Mouse (Mus musculus) midbrain, embryonic 10.5 days (tissue): Measurements from ENCODE around the gene Traf3ip3. TPM values are rescaled to one million over a fixed set of nuclear protein-coding genes. Genes with fewer than 3 reads are reported as not detected.

Experiments used
- DNase-seq: peaks from one replicate; pipeline ENCODE4 v3.0.0-alpha.2; 2017; ENCODE audit warnings: low spot score
- H3K27ac ChIP-seq: fragments of 300-500 bp; sonication (generic); replicated peaks from 2 replicates; pipeline ENCODE4 v1.5.1; 2016; ENCODE audit warnings: mild to moderate bottlenecking
- H3K27me3 ChIP-seq: fragments of 300-500 bp; sonication (generic); 2 replicates; pipeline ENCODE4 v1.6.1; 2016; ENCODE audit warnings: low read depth, mild to moderate bottlenecking; ENCODE audit not compliant: poor library complexity, severe bottlenecking
- H3K36me3 ChIP-seq: fragments of 300-500 bp; sonication (generic); 2 replicates; pipeline ENCODE4 v1.6.1; 2016; ENCODE audit warnings: mild to moderate bottlenecking, moderate library complexity
- H3K4me1 ChIP-seq: fragments of 300-500 bp; sonication (generic); 2 replicates; pipeline ENCODE4 v1.6.1; 2016
- H3K4me3 ChIP-seq: fragments of 300-500 bp; sonication (generic); 2 replicates; pipeline ENCODE4 v1.5.1; 2016; ENCODE audit warnings: mild to moderate bottlenecking, moderate library complexity
- H3K9me3 ChIP-seq: fragments of 300-500 bp; sonication (generic); replicated peaks from 2 replicates; pipeline ENCODE4 v1.6.1; 2016; ENCODE audit warnings: mild to moderate bottlenecking
- WGBS: fragments of 180-500 bp; shearing (Covaris S2); methylation state at CpG from one replicate; pipeline ENCODE4 v1.1.7; 2016; 5-methylcytosine and 5-hydroxymethylcytosine counted together
- polyA plus RNA-seq: library from polyadenylated mRNA; unstranded; fragments of >200 nt; fragmentation: Nextera tagmentation; extraction: Ambion mirVana; gene quantifications from 2 replicates; pipeline ENCODE4 v1.2.1, GENCODE M21; 2016

The Traf3ip3 gene
- polyA plus RNA-seq, 1 experiment from 2014 or later, result 1.9 TPM

GRCm38 (mm10) chr1:193229570-193229969 is 28.1 kb upstream of the Traf3ip3 start:
- Histone ChIP-seq H3K36me3 (no peaks in the 10 kb centered on the region), H3K27me3 (peaks cover 57% of the 10 kb centered on the region), H3K4me3 (no peak overlapping the region), H3K27ac (no peak overlapping the region), H3K9me3 (no peaks in the 10 kb centered on the region), H3K4me1 (peaks cover 12% of the 10 kb centered on the region)
- 95% methylated on average over 5 of the region's 5 CpGs for WGBS
- DNase-seq, result no peak

GRCm38 (mm10) chr1:193227537-193227936 is 26.0 kb upstream of the Traf3ip3 start:
- H3K4me3 ChIP-seq, result no peak overlapping the region
- H3K36me3 ChIP-seq, result no peaks in the 10 kb centered on the region
- H3K9me3 ChIP-seq, result no peaks in the 10 kb centered on the region
- H3K27me3 ChIP-seq, result peaks cover 58% of the 10 kb centered on the region
- DNase-seq, result no peak
- peaks cover 12% of the 10 kb centered on the region for H3K4me1 ChIP-seq
- WGBS, result 73% methylated on average over 4 of the region's 4 CpGs
- H3K27ac ChIP-seq, result no peak overlapping the region

- Histone ChIP-seq H3K36me3 (no peaks in the 10 kb centered on the region), H3K9me3 (no peaks in the 10 kb centered on the region), H3K4me3 (no peak overlapping the region), H3K4me1 (peaks cover 12% of the 10 kb centered on the region), H3K27me3 (peaks cover 53% of the 10 kb centered on the region), H3K27ac (no peak overlapping the region)
- no peak for DNase-seq
- WGBS, result 63% methylated on average over 7 of the region's 7 CpGs
Measured at GRCm38 (mm10) chr1:193226724-193227522, 25.4 kb upstream of the Traf3ip3 start.

GRCm38 (mm10) chr1:193226114-193226513 is 24.6 kb upstream of the Traf3ip3 start:
- 93% methylated on average over 4 of the region's 4 CpGs for WGBS
- no peaks in the 10 kb centered on the region for H3K9me3 ChIP-seq
- no peak overlapping the region for H3K4me3 ChIP-seq
- peaks cover 12% of the 10 kb centered on the region for H3K4me1 ChIP-seq
- no peaks in the 10 kb centered on the region for H3K36me3 ChIP-seq
- no peak for DNase-seq
- H3K27ac ChIP-seq, result no peak overlapping the region
- H3K27me3 ChIP-seq, result peaks cover 46% of the 10 kb centered on the region

- H3K36me3 ChIP-seq, result no peaks in the 10 kb centered on the region
- DNase-seq, result no peak
- no peak overlapping the region for H3K4me3 ChIP-seq
- H3K4me1 ChIP-seq, result peaks cover 12% of the 10 kb centered on the region
- H3K27me3 ChIP-seq, result peaks cover 40% of the 10 kb centered on the region
- 38% methylated on average over 3 of the region's 3 CpGs for WGBS
- no peaks in the 10 kb centered on the region for H3K9me3 ChIP-seq
- no peak overlapping the region for H3K27ac ChIP-seq
Measured at GRCm38 (mm10) chr1:193225531-193225930, 24.0 kb upstream of the Traf3ip3 start.

GRCm38 (mm10) chr1:193220408-193220807 is 18.9 kb upstream of the Traf3ip3 start:
- Histone ChIP-seq H3K9me3 (no peaks in the 10 kb centered on the region), H3K27ac (no peak overlapping the region), H3K27me3 (peaks cover 14% of the 10 kb centered on the region), H3K36me3 (no peaks in the 10 kb centered on the region), H3K4me3 (no peak overlapping the region), H3K4me1 (no peaks in the 10 kb centered on the region)
- 77% methylated on average over 5 of the region's 5 CpGs for WGBS
- DNase-seq, result no peak

GRCm38 (mm10) chr1:193216000-193216399 is 14.5 kb upstream of the Traf3ip3 start:
- WGBS, result 82% methylated on average over 3 of the region's 3 CpGs
- H3K27ac ChIP-seq, result no peak overlapping the region

GRCm38 (mm10) chr1:193214053-193214452 is 12.6 kb upstream of the Traf3ip3 start:
- H3K9me3 ChIP-seq, result no peaks in the 10 kb centered on the region
- H3K4me3 ChIP-seq, result no peak overlapping the region
- H3K27ac ChIP-seq, result no peak overlapping the region
- WGBS, result 87% methylated on average over 5 of the region's 5 CpGs
- H3K4me1 ChIP-seq, result no peaks in the 10 kb centered on the region
- no peak for DNase-seq
- H3K36me3 ChIP-seq, result no peaks in the 10 kb centered on the region
- no peaks in the 10 kb centered on the region for H3K27me3 ChIP-seq

More at GRCm38 (mm10) chr1:193216000-193216399, 14.5 kb upstream of the Traf3ip3 start:
- Histone ChIP-seq H3K4me3 (no peak overlapping the region), H3K9me3 (no peaks in the 10 kb centered on the region), H3K27me3 (no peaks in the 10 kb centered on the region), H3K36me3 (no peaks in the 10 kb centered on the region), H3K4me1 (no peaks in the 10 kb centered on the region)
- no peak for DNase-seq

- H3K27ac ChIP-seq, result no peak overlapping the region
- H3K27me3 ChIP-seq, result no peaks in the 10 kb centered on the region
- no peaks in the 10 kb centered on the region for H3K36me3 ChIP-seq
- H3K4me3 ChIP-seq, result no peak overlapping the region
- WGBS, result 74% methylated on average over 5 of the region's 5 CpGs
- no peaks in the 10 kb centered on the region for H3K4me1 ChIP-seq
- no peaks in the 10 kb centered on the region for H3K9me3 ChIP-seq
- DNase-seq, result no peak
Measured at GRCm38 (mm10) chr1:193211371-193211770, 9.9 kb upstream of the Traf3ip3 start.

GRCm38 (mm10) chr1:193208178-193208577 is 6.7 kb upstream of the Traf3ip3 start:
- peak; percentile 24 for DNase-seq
- H3K4me1 ChIP-seq, result no peaks in the 10 kb centered on the region
- no peaks in the 10 kb centered on the region for H3K36me3 ChIP-seq
- no peaks in the 10 kb centered on the region for H3K9me3 ChIP-seq
- H3K27me3 ChIP-seq, result no peaks in the 10 kb centered on the region
- no peak overlapping the region for H3K27ac ChIP-seq
- H3K4me3 ChIP-seq, result no peak overlapping the region
- WGBS, result 47% methylated on average over 2 of the region's 2 CpGs

GRCm38 (mm10) chr1:193207503-193207902 is 6.0 kb upstream of the Traf3ip3 start, which contains the start of gene Lamb3:
Gene Lamb3 (plus strand): TSS chr1:193207699.
- Histone ChIP-seq H3K27me3 (no peaks in the 10 kb centered on the region), H3K4me3 (no peak within 1 kb of the TSS), H3K9me3 (no peaks in the 10 kb centered on the region), H3K4me1 (no peaks in the 10 kb centered on the region), H3K36me3 (no peaks in the 10 kb centered on the region), H3K27ac (no peak within 1 kb of the TSS)
- no peak for DNase-seq
- 84% methylated on average over 3 of the region's 3 CpGs for WGBS

GRCm38 (mm10) chr1:193205431-193205830 is 3.9 kb upstream of the Traf3ip3 start:
- WGBS, result 94% methylated on average over 2 of the region's 2 CpGs
- H3K36me3 ChIP-seq, result no peaks in the 10 kb centered on the region
- H3K4me1 ChIP-seq, result no peaks in the 10 kb centered on the region
- H3K9me3 ChIP-seq, result no peaks in the 10 kb centered on the region
- DNase-seq, result no peak
- no peak overlapping the region for H3K27ac ChIP-seq
- H3K27me3 ChIP-seq, result no peaks in the 10 kb centered on the region
- no peak overlapping the region for H3K4me3 ChIP-seq

GRCm38 (mm10) chr1:193203821-193204220 is 2.3 kb upstream of the Traf3ip3 start:
- no peak overlapping the region for H3K27ac ChIP-seq
- no peaks in the 10 kb centered on the region for H3K36me3 ChIP-seq
- H3K4me1 ChIP-seq, result no peaks in the 10 kb centered on the region
- H3K27me3 ChIP-seq, result no peaks in the 10 kb centered on the region
- DNase-seq, result no peak
- no peaks in the 10 kb centered on the region for H3K9me3 ChIP-seq
- no peak overlapping the region for H3K4me3 ChIP-seq
- 86% methylated on average over 2 of the region's 2 CpGs for WGBS
